Mouse (Mus musculus) spleen, postnatal 4 days (tissue): ENCODE results near the gene Ugt1a6b.

ENCODE experiments used
- DNase-seq, 2 experiments: peaks; one replicate each; pipeline ENCODE4 v3.0.0; 2022; ENCODE audit warnings: low spot score in 2 of 2

Ugt1a6b gene

DNA sequence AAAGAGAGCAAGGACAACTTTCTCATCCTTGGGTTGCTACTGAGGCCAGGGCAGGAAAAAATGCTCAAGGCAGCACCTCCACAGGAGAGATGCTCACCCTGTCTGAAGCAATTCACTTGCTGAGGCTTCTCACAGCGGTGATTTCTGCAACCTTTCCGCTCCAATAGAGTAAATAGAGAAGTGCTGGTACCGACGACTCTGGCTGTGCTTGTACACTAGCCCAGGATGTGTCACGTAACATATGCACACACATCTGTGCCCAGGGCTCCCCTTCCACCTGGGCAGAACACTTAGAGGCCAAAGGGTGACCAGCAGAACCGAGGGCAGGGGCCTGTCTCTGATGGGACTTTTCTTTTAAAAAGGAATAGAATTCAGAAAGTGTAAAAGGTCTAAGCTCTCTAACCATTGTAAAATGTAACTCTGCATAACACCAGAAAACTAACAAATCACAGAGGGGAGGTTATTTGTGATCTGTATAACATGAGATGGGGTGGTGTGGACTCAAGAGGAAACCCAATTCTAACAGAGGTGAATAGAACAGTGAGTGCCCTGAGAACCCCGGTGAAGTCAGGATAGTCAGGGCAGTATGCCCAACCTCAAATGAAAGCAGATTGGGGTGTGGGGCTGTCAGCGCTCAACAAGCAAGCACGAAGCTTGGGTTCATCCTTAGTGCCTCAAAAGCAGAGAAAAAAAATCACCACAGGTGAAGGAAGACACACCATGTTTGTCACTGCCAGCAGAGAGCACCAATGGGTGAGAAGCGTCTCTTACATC is 157.7 kb downstream of the Ugt1a6b start:
- DNase-seq: no peak

DNA sequence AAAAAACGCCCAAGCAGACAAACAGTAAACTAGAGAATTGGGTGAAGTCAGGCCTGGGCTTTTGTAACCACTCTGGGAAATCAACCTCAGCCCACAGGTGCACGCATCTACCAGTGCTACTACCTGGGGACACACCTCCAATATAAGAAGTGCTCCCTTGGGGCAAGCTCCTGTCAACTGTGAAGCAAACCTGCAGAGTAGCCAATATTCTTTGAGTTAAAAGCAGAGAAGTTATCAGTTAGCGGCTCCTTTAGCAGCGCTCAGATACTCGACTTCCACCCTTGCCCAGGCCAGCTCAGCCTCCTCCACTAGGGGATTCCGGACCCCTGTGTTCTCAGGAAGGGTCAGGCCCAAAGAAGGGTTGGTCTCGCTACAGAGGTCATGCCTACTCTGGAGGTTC is 158.7 kb downstream of the Ugt1a6b start:
- DNase-seq: no peak

DNA sequence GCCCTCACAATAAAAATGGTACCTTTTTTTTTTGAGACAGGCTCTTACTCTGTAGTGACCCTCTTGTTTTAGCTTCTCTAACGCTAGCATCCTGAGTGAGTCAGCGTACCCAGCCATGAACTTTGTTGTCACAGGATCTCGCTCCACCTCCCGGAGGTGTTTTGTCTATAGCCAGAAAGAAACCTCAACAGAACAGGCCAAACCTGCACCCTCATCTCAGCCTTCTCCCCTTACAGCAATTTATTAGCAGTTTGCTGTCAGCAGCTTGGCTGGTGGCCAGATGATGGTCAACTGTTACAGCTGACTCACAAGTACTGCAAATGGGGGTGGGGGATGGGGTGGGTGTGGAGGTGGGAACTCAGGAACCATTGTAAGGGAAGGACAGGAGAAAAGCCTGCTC is 159.2 kb downstream of the Ugt1a6b start:
- no peak for DNase-seq

DNA sequence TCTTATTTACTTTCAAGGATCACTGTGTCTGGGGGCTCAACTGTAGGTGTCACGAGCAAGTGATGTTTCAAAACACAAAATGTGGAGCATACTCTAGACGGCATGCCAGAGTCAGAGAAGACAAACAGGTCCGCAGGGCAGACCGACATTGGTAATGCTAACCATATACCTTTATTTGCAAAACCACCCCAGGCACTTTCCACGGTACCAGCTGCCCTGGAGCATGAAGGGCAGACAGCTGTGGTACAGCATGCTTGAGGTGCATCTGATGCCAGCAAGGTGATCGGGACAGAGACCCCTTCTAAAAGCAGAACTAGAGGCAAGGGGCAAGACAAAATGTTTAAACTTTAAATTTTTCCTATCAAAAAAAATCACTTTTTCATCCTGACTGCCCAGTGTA is 159.9 kb downstream of the Ugt1a6b start:
- DNase-seq: no peak

DNA sequence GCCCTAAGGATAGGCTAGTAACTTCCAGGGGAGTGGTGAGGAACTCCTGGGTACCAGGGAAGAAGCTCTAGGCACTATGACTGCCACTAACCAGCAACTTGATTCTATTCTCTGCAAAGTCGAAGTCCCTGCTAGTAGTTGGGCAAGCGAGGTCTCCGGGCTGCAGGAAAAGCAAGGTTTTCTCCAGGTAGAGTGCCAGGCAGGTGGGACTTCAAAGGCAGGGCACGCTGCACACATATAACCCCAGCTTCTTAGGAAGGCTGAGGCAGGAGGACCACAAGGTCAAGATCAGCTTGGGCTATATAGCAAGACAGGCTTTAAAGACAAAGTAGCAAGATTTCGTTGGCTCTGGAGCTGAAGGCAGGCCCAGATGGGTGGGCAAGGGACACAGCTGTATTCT is 160.7 kb downstream of the Ugt1a6b start:
- no peak for DNase-seq

DNA sequence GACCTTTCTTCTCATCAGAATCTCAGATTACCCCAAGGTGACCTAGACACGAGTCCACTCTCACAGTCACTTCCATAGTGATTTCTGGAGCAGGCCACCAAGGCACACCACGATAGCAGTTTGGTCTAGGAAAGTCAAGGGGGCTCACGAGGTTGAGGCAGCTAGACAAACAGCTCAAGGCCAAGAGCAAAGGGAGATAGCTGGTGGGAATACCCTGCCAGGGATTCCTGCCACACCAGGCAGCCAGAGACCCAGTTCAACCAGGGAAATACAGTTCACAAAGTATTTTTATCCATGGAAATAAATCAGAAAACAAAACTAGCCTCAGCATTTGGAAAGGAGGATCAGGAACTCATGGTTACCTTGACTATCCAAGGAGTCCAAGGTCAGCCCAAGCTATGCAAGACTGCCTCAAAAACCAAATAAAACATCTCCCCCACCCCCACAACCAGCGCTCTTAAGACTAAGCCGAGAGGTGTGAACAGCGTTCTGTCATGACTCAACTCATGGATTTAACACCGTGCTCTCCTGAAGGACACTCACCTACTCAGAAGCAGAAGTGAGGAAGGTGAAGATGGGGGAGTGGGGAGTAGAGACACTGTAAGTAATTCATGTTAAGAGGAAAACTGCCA is 161.3 kb downstream of the Ugt1a6b start:
- no peak for DNase-seq

DNA sequence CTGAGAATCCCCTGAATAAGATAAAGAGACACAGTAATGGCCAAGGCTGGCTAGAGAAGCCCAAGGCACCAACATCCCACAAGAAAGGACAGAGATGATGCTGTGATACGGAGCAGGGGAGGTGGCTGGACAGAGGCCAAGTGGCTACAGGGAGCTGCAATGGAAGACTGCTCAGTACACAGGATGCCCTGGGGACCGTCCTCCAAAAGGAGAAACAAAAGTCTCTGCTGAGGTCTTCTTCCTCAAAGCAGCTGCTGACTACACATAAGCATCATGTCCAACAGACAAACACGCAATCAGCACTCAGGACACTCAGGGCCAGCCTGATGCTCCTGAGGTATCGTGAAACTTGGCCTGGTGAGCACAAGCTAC is 161.8 kb downstream of the Ugt1a6b start:
- DNase-seq: no peak

DNA sequence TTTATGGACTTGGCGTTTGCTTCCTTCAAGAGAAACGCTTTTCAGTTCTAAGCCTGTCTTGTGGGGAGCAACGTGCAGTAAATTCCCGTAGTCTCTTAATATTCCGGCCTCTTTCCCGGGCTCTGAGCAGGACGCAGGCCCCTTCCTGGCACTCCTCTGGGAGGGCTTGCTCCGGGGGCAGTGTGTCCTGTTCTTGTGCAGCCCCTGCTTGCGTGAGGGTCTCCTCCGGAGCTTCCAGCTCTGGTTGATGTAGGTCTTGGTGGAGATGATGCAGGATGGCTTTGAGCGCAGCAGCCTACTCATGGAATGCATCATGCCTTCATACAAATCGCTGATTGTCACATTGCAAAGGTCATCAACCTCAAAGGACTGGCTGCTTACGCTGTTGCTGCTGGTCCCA is 163.1 kb downstream of the Ugt1a6b start:
- DNase-seq: no peak

DNA sequence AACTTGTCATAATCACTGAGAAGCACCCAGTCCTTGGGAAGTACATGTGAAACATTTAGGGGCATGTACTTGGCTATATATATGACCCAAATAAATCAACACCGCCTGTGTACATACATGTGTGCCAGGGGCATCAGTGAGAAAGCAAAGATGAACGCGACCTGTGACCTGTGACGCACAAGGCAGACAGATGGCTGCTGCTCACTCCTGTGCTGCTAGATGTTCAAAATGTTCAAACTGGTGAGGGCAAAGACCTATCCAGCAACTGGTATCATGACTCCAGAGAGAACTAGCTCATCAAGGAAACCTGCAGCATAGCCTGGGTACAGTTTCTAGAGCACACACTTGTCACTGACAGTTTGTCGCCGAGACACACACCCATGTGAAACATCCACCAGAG is 164.4 kb downstream of the Ugt1a6b start:
- DNase-seq: no peak

DNA sequence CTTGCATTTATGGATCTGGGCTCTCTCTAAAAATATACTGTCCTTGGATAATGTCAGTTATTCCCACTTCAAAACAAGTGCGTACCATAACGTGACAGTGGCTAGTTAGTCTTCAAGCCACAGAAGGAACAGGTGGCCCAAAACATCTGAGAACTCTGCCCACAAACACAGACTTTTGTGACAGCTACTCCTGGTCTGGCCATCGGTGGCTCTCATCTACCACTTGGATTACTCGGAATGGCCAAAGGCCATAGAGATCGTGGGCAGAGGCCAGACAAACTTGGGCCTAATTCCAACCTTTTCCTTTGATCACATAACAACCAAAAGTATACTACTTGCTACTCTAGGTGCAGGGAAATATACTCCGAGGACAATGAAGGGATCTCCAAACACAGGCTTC is 165.0 kb downstream of the Ugt1a6b start:
- no peak for DNase-seq
